Mouse (Mus musculus) midbrain, postnatal 0 days (tissue): ENCODE results near the gene Hoxc12. TPM values are rescaled to one million over a fixed set of nuclear protein-coding genes. Genes with fewer than 3 reads are reported as not detected.

Experiments used
- ATAC-seq: fragments of 200-750 bp; cut with Nextera tagmentation; 2 replicates; pipeline ENCODE4 v1.8.0; 2017; ENCODE audit warnings: moderate number of reproducible peaks, mild to moderate bottlenecking, moderate TSS enrichment, moderate library complexity; ENCODE audit not compliant: low FRiP score
- DNase-seq: peaks from one replicate; pipeline ENCODE4 v3.0.0-alpha.2; 2015; ENCODE audit warnings: low spot score
- H3K27ac ChIP-seq: fragments of 300-500 bp; sonication (generic); 2 replicates; pipeline ENCODE4 v1.5.1; 2014; ENCODE audit warnings: low read depth, mild to moderate bottlenecking, low read length, mixed read lengths
- H3K27me3 ChIP-seq: fragments of 300-500 bp; sonication (generic); 2 replicates; pipeline ENCODE4 v1.6.1; 2014; ENCODE audit warnings: low read length, control low read depth, mixed read lengths; ENCODE audit not compliant: insufficient read depth
- H3K36me3 ChIP-seq: fragments of 300-500 bp; sonication (generic); 2 replicates; pipeline ENCODE4 v1.6.1; 2014; ENCODE audit warnings: low read length, control low read depth, mixed read lengths; ENCODE audit not compliant: insufficient read depth
- H3K4me1 ChIP-seq: fragments of 300-500 bp; sonication (generic); 2 replicates; pipeline ENCODE4 v1.6.1; 2014; ENCODE audit warnings: mild to moderate bottlenecking, control low read depth, antibody characterized with exemption, low read length, mixed read lengths; ENCODE audit not compliant: insufficient read depth
- H3K4me2 ChIP-seq: fragments of 300-500 bp; sonication (generic); 2 replicates; pipeline ENCODE4 v1.6.1; 2014; ENCODE audit warnings: low read depth, mild to moderate bottlenecking, low read length, mixed read lengths; ENCODE audit not compliant: poor library complexity, severe bottlenecking
- H3K4me3 ChIP-seq: fragments of 300-500 bp; sonication (generic); 2 replicates; pipeline ENCODE4 v1.5.1; 2014; ENCODE audit warnings: low read depth, mild to moderate bottlenecking, low read length, moderate library complexity
- H3K9ac ChIP-seq: fragments of 300-500 bp; sonication (generic); replicated peaks from 2 replicates; pipeline ENCODE4 v1.6.1; 2014; ENCODE audit warnings: mild to moderate bottlenecking, low read length, moderate library complexity, mixed read lengths; ENCODE audit not compliant: poor library complexity, severe bottlenecking
- H3K9me3 ChIP-seq: fragments of 300-500 bp; sonication (generic); 2 replicates; pipeline ENCODE4 v1.6.1; 2016; ENCODE audit warnings: low read length, control low read depth
- CTCF ChIP-seq: IDR thresholded peaks from 2 replicates; pipeline ENCODE4 v1.5.1; 2016; ENCODE audit warnings: antibody characterized with exemption, mild to moderate bottlenecking
- WGBS: fragments of 180-500 bp; shearing (Covaris S2); extraction: QIAGEN DNeasy Blood & Tissue Kit; methylation state at CpG from one replicate; pipeline ENCODE4 v1.1.7; 2014; 5-methylcytosine and 5-hydroxymethylcytosine counted together
- polyA plus RNA-seq: library from polyadenylated mRNA; unstranded; fragments of >200 nt; fragmentation: Nextera tagmentation; extraction: Ambion mirVana; gene quantifications from 2 replicates; pipeline ENCODE4 v1.2.1, GENCODE M21; 2015
- total RNA-seq: library from RNA; depleted of rRNA; stranded (reverse); fragments of >200 nt; gene quantifications from 2 replicates; pipeline ENCODE4 v1.2.3, GENCODE M21; 2014

Gene Hoxc12
- total and polyA plus RNA-seq, 2 experiments from 2014 or later, result not detected

DNA sequence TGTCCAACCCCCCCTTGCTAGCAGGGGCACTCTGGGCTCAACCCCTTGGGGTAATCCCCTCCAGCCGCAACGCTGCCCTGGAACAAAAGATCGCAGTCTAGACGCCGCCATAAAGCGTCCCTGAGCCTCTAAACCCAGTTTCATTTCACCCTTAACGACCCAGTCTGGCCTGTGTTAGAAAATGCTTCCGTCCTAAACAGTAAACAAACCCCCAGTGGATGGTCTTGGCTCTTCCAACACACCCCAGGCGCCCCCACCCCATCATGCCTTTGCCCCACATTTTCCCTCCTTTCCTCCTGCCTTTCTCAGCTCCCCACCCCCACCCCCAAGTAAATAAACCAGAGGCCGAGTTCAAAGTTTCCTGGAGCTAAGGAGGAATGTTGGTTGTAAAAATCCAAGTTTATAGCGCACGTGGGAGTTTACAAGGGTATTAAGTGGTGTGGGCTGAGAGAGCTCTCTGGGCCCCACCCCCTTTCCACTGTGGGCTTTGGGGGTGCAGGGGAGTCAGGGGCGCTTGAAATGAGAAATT is 23.2 kb downstream of the Hoxc12 start:
- H3K27ac ChIP-seq, result no peak overlapping the region
- H3K27me3 ChIP-seq, result peaks cover 93% of the 10 kb centered on the region
- H3K36me3 ChIP-seq, result no peaks in the 10 kb centered on the region
- no peak overlapping the region for H3K4me3 ChIP-seq
- no peak for TF ChIP-seq CTCF
- H3K9me3 ChIP-seq, result no peaks in the 10 kb centered on the region
- ATAC-seq (no peak), DNase-seq (no peak)
- H3K9ac ChIP-seq, result no peak overlapping the region
- H3K4me2 ChIP-seq, result no peak overlapping the region
- no peaks in the 10 kb centered on the region for H3K4me1 ChIP-seq
- WGBS, result under 1% methylated on average over 13 of the region's 13 CpGs

GRCm38 (mm10) chr15:102961728-102962127 is 25.2 kb downstream of the Hoxc12 start:
- Histone ChIP-seq H3K27ac (no peak overlapping the region), H3K4me3 (no peak overlapping the region), H3K4me1 (no peaks in the 10 kb centered on the region), H3K27me3 (peaks cover 92% of the 10 kb centered on the region), H3K9ac (no peak overlapping the region), H3K4me2 (no peak overlapping the region), H3K9me3 (no peaks in the 10 kb centered on the region; the same call in 1 of the 2 replicates), H3K36me3 (no peaks in the 10 kb centered on the region)
- WGBS, result 4% methylated on average over 6 of the region's 6 CpGs
- TF ChIP-seq CTCF, result no peak
- ATAC-seq (no peak), DNase-seq (no peak)

DNA sequence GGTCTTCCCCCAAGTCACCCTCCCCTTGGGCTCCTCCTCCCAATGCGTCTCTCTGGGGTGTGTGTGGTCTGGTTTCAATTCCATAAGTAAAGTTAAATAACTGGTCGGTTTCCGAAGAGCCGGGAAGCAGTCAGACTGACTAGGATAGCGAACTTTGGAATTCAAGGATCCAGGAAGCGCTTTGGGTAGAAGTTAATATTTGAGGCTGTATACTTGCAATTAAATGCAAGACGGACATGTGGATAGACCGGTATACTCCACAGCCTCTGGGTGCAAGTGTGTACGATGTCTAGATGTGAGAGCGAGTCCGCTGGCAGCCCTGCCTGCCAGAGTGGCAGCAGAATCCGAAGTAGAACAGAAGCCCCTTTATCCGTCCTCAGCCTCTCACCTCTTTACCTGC is 25.9 kb downstream of the Hoxc12 start:
- ATAC-seq, result no peak
- no peak for DNase-seq
- Histone ChIP-seq H3K36me3 (no peaks in the 10 kb centered on the region), H3K9me3 (no peaks in the 10 kb centered on the region; the same call in 1 of the 2 replicates), H3K4me1 (no peaks in the 10 kb centered on the region), H3K9ac (no peak overlapping the region), H3K4me2 (no peak overlapping the region), H3K4me3 (no peak overlapping the region), H3K27me3 (peaks cover 92% of the 10 kb centered on the region), H3K27ac (no peak overlapping the region)
- no peak for TF ChIP-seq CTCF
- WGBS, result 2% methylated on average over 13 of the region's 13 CpGs

GRCm38 (mm10) chr15:102963259-102963658 is 26.7 kb downstream of the Hoxc12 start:
- no peaks in the 10 kb centered on the region; the same call in 1 of the 2 replicates for H3K9me3 ChIP-seq
- no peak for DNase-seq
- no peaks in the 10 kb centered on the region for H3K36me3 ChIP-seq
- H3K4me1 ChIP-seq, result no peaks in the 10 kb centered on the region
- no peak overlapping the region for H3K27ac ChIP-seq
- no peak overlapping the region for H3K4me3 ChIP-seq
- no peak overlapping the region for H3K9ac ChIP-seq
- ATAC-seq, result no peak
- H3K4me2 ChIP-seq, result no peak overlapping the region
- TF ChIP-seq CTCF, result no peak
- peaks cover 91% of the 10 kb centered on the region for H3K27me3 ChIP-seq
- WGBS, result 3% methylated on average over 8 of the region's 8 CpGs

GRCm38 (mm10) chr15:102963671-102964640 is 27.4 kb downstream of the Hoxc12 start:
- Histone ChIP-seq H3K9ac (no peak overlapping the region), H3K27me3 (peaks cover 90% of the 10 kb centered on the region), H3K36me3 (no peaks in the 10 kb centered on the region), H3K4me3 (no peak overlapping the region), H3K9me3 (no peaks in the 10 kb centered on the region; the same call in 1 of the 2 replicates), H3K4me1 (no peaks in the 10 kb centered on the region), H3K4me2 (no peak overlapping the region), H3K27ac (no peak overlapping the region)
- no peak for TF ChIP-seq CTCF
- ATAC-seq (no peak), DNase-seq (no peak)
- 2% methylated on average over 28 of the region's 28 CpGs for WGBS
